In the genomic region with DNA sequence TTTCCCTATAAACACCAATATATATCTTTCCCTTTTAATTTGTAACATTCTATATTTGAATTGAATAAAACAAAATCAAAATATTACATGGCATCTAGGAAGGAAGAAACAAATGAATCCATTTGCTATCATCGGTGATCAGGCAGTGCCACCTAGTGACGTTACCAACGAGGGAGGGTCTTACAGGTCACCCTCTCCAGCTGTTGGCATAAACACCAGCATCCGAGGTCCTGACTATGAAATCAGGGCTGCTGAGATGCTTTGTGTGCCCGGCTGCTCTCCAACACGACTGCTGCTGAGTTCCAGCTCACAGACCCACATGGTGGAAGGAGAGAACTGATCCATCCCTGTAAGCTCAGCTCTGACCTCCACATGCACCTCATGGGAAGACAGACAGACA, we compare ENCODE assay signal across 9 mouse cellular contexts. TPM values are rescaled to one million over a fixed set of nuclear protein-coding genes. Genes with fewer than 3 reads are reported as not detected.
A peak's percentile ranks its signal among the peaks of the same experiment; 100 is the strongest.
DNase-seq lines count a peak whose midpoint lies in the region; ATAC-seq and TF ChIP-seq lines count a peak whose summit lies in the region.
"Had no signal": no experiment of that assay in that cellular context is flagged by ENCODE, and none has a peak within 500 bp of the region (broad histone marks: within the 10 kb centered on the region; RNA-seq: fewer than 3 reads in every experiment).

No protein-coding gene starts in this region.

- H3K9me3 ChIP-seq in forebrain, embryonic 13.5 days (replicated peaks) = no peaks in the 10 kb centered on the region
- H3K9me3 ChIP-seq in forebrain, embryonic 15.5 days = no peaks in the 10 kb centered on the region
- no peaks in the 10 kb centered on the region for H3K9me3 ChIP-seq in liver, embryonic 14.5 days (ENCODE audit: control insufficient read depth, low read length)
- H3K9me3 ChIP-seq in neural tube, embryonic 13.5 days = no peaks in the 10 kb centered on the region

- H3K36me3 ChIP-seq in forebrain, embryonic 13.5 days (ENCODE audit: poor library complexity, severe bottlenecking) = peaks cover 58% of the 10 kb centered on the region
- peaks cover 40% of the 10 kb centered on the region for H3K36me3 ChIP-seq in forebrain, embryonic 15.5 days
- peaks cover 20% of the 10 kb centered on the region for H3K36me3 ChIP-seq in liver, embryonic 14.5 days (replicated peaks; ENCODE audit: control insufficient read depth, insufficient read depth, low read depth)
- peaks cover 61% of the 10 kb centered on the region for H3K36me3 ChIP-seq in neural tube, embryonic 13.5 days

- no peak overlapping the region for H3K4me3 ChIP-seq in forebrain, embryonic 13.5 days
- no peak overlapping the region for H3K4me3 ChIP-seq in forebrain, embryonic 15.5 days
- no peak overlapping the region for H3K4me3 ChIP-seq in liver, embryonic 14.5 days (ENCODE audit: insufficient read depth in 1 of 2, low read depth in 2 of 2, low read length in 2 of 2)
- H3K4me3 ChIP-seq in neural tube, embryonic 13.5 days = no peak overlapping the region

- H3K27ac ChIP-seq in forebrain, embryonic 13.5 days = no peak overlapping the region
- no peak overlapping the region for H3K27ac ChIP-seq in forebrain, embryonic 15.5 days (replicated peaks)
- no peak overlapping the region for H3K27ac ChIP-seq in liver, embryonic 14.5 days
- H3K27ac ChIP-seq in neural tube, embryonic 13.5 days (replicated peaks) = no peak overlapping the region

- TF ChIP-seq CTCF in liver, embryonic 14.5 days (IDR thresholded peaks at IDR 0.05; ENCODE audit: low read depth) = peak; percentile 26; the same call in 1 of the 2 replicates

- 0 out of 2 replicates have a peak, but pooled peaks have one; percentile 25 for ATAC-seq in forebrain, embryonic 13.5 days
- ATAC-seq in forebrain, embryonic 15.5 days (replicated peaks) = no peak
- ATAC-seq in liver, embryonic 14.5 days (ENCODE audit: insufficient read depth) = no peak
- 0 out of 2 replicates have a peak, but pooled peaks have one; percentile 32 for ATAC-seq in neural tube, embryonic 13.5 days (ENCODE audit: low read depth)
- ATAC-seq in granulocyte monocyte progenitor cell, adult 5-6 weeks (replicated peaks; ENCODE audit: poor library complexity, severe bottlenecking) = no peak

- no peaks in the 10 kb centered on the region for H3K27me3 ChIP-seq in forebrain, embryonic 13.5 days
- H3K27me3 ChIP-seq in forebrain, embryonic 15.5 days = no peaks in the 10 kb centered on the region
- no peaks in the 10 kb centered on the region for H3K27me3 ChIP-seq in liver, embryonic 14.5 days (ENCODE audit: control insufficient read depth, insufficient read depth, low read length)
- H3K27me3 ChIP-seq in neural tube, embryonic 13.5 days = no peaks in the 10 kb centered on the region

- DNase-seq in liver, embryonic 14.5 days (ENCODE audit: low read depth in 3 of 3, low spot score in 3 of 3) = no peak
- no peak for DNase-seq in liver
- DNase-seq in embryo, embryonic 11 days = peak; percentile 42
- no peak for DNase-seq in adrenal gland, adult (ENCODE audit: inconsistent age in 2 of 2, low spot score in 1 of 2)
- DNase-seq: heart, postnatal 4 days had no signal

- no peak overlapping the region for H3K4me2 ChIP-seq in forebrain, embryonic 13.5 days
- H3K4me2 ChIP-seq in forebrain, embryonic 15.5 days (replicated peaks) = no peak overlapping the region
- H3K4me2 ChIP-seq in liver, embryonic 14.5 days (ENCODE audit: low read depth) = no peak overlapping the region
- H3K4me2 ChIP-seq in neural tube, embryonic 13.5 days = no peak overlapping the region

- H3K4me1 ChIP-seq in forebrain, embryonic 13.5 days = no peaks in the 10 kb centered on the region
- H3K4me1 ChIP-seq in forebrain, embryonic 15.5 days = no peaks in the 10 kb centered on the region
- peaks cover 0 to 2% of the 10 kb centered on the region in 2 experiments; a peak in 1 of 4 replicates for H3K4me1 ChIP-seq in liver, embryonic 14.5 days (replicated peaks; ENCODE audit: control insufficient read depth in 2 of 2, insufficient read depth in 2 of 2, low read length in 1 of 2)
- H3K4me1 ChIP-seq in neural tube, embryonic 13.5 days (replicated peaks) = no peaks in the 10 kb centered on the region

- no peak overlapping the region for H3K9ac ChIP-seq in forebrain, embryonic 13.5 days
- H3K9ac ChIP-seq in forebrain, embryonic 15.5 days (replicated peaks) = no peak overlapping the region
- no peak overlapping the region for H3K9ac ChIP-seq in liver, embryonic 14.5 days (replicated peaks)
- no peak overlapping the region for H3K9ac ChIP-seq in neural tube, embryonic 13.5 days

- WGBS in forebrain, embryonic 13.5 days = 67% methylated on average over 6 of the region's 6 CpGs
- 69% methylated on average over 6 of the region's 6 CpGs for WGBS in forebrain, embryonic 15.5 days
- WGBS in liver, embryonic 14.5 days (ENCODE audit: insufficient replicate concordance) = 67% methylated on average over 6 of the region's 6 CpGs
- 73% methylated on average over 6 of the region's 6 CpGs for WGBS in neural tube, embryonic 13.5 days

- TF ChIP-seq EP300 in liver, embryonic 14.5 days (IDR thresholded peaks at IDR 0.05; ENCODE audit: low read depth) = no peak

RNA-seq across cellular contexts. Expression of gene Kmo, which starts 16.8 kb away (rescaled TPM):
- polyA plus RNA-seq in forebrain, embryonic 13.5 days (2015; fragmentation: Nextera tagmentation; extraction: Ambion mirVana) = 0.30 TPM in 1 of 2 replicates, not detected in the other
- polyA plus RNA-seq in forebrain, embryonic 15.5 days (2015; fragmentation: Nextera tagmentation; extraction: Ambion mirVana) = not detected in 2 replicates
- 4.1 and 5.8 TPM in 2 replicates for polyA plus RNA-seq in liver, embryonic 14.5 days (2012; rRNA removed)
- 9.4 and 9.7 TPM in 2 replicates for polyA plus RNA-seq in liver, embryonic 14.5 days (2014; fragmentation: Nextera tagmentation; extraction: Ambion mirVana)
- polyA plus RNA-seq in neural tube, embryonic 13.5 days (2015; fragmentation: Nextera tagmentation; extraction: Ambion mirVana) = 0.11 and 0.59 TPM in 2 replicates
- 3.9 and 9.0 TPM in 2 replicates for total RNA-seq in granulocyte monocyte progenitor cell, adult 5-6 weeks (2014; fragmentation: Nextera tagmentation)
- 2.5 and 7.7 TPM in 2 replicates for total RNA-seq in granulocyte monocyte progenitor cell, adult 5-6 weeks (2017)
- total RNA-seq: heart, postnatal 4 days had no signal

RNA-seq across cellular contexts. Expression of gene Fh1, which starts 22.0 kb away (rescaled TPM):
- 76.2 and 78.8 TPM in 2 replicates for polyA plus RNA-seq in forebrain, embryonic 13.5 days (2015; fragmentation: Nextera tagmentation; extraction: Ambion mirVana)
- polyA plus RNA-seq in forebrain, embryonic 15.5 days (2015; fragmentation: Nextera tagmentation; extraction: Ambion mirVana) = 67.6 and 71.0 TPM in 2 replicates
- polyA plus RNA-seq in liver, embryonic 14.5 days (2012; rRNA removed) = 31.8 and 56.1 TPM in 2 replicates
- 91.0 and 96.6 TPM in 2 replicates for polyA plus RNA-seq in liver, embryonic 14.5 days (2014; fragmentation: Nextera tagmentation; extraction: Ambion mirVana)
- polyA plus RNA-seq in neural tube, embryonic 13.5 days (2015; fragmentation: Nextera tagmentation; extraction: Ambion mirVana) = 77.1 and 77.4 TPM in 2 replicates
- 89.5 and 119 TPM in 2 replicates for total RNA-seq in granulocyte monocyte progenitor cell, adult 5-6 weeks (2014; fragmentation: Nextera tagmentation)
- 154 and 156 TPM in 2 replicates for total RNA-seq in granulocyte monocyte progenitor cell, adult 5-6 weeks (2017)

Comparison
In these comparisons a context has a peak if more than half of its experiments do, and no peak if none do; other contexts are left out.
1. ATAC-seq: peak in forebrain, embryonic 13.5 days (single experiment) and neural tube, embryonic 13.5 days (single experiment); none in forebrain, embryonic 15.5 days (single experiment), liver, embryonic 14.5 days (single experiment) and granulocyte monocyte progenitor cell, adult 5-6 weeks (single experiment).